Mouse (Mus musculus) heart, postnatal 0 days (tissue): ENCODE results near the gene Wscd1. TPM values are rescaled to one million over a fixed set of nuclear protein-coding genes. Genes with fewer than 3 reads are reported as not detected.
"Not testable (repeated sequence)": the region's sequence is repeated elsewhere in the genome, so short reads cannot be mapped to it uniquely, and the experiment has no call there.

ENCODE experiments used
- ATAC-seq: fragments of 200-750 bp; cut with Nextera tagmentation; 2 replicates; pipeline ENCODE4 v1.8.0; 2017; ENCODE audit warnings: low read depth, moderate number of reproducible peaks, moderate library complexity; ENCODE audit not compliant: insufficient read depth
- DNase-seq: peaks from one replicate; pipeline ENCODE4 v3.0.0-alpha.2; 2016; ENCODE audit warnings: low spot score
- H3K27ac ChIP-seq: fragments of 300-500 bp; sonication (generic); 2 replicates; pipeline ENCODE4 v1.5.1; 2014; ENCODE audit warnings: low read depth, mild to moderate bottlenecking
- H3K27me3 ChIP-seq: fragments of 300-500 bp; sonication (generic); 2 replicates; pipeline ENCODE4 v1.6.1; 2014; ENCODE audit warnings: low read length, mixed read lengths; ENCODE audit not compliant: control insufficient read depth, insufficient read depth
- H3K36me3 ChIP-seq: fragments of 300-500 bp; sonication (generic); replicated peaks from 2 replicates; pipeline ENCODE4 v1.6.1; 2014; ENCODE audit warnings: low read length, mixed read lengths; ENCODE audit not compliant: control insufficient read depth, insufficient read depth
- H3K4me1 ChIP-seq: fragments of 300-500 bp; sonication (generic); 2 replicates; pipeline ENCODE4 v1.6.1; 2014; ENCODE audit warnings: antibody characterized with exemption; ENCODE audit not compliant: control insufficient read depth, insufficient read depth
- H3K4me2 ChIP-seq: fragments of 300-500 bp; sonication (generic); 2 replicates; pipeline ENCODE4 v1.6.1; 2014; ENCODE audit warnings: low read depth, mild to moderate bottlenecking, low read length, moderate library complexity
- H3K4me3 ChIP-seq: fragments of 300-500 bp; sonication (generic); 2 replicates; pipeline ENCODE4 v1.5.1; 2014; ENCODE audit warnings: low read depth, low read length
- H3K9ac ChIP-seq: fragments of 300-500 bp; sonication (generic); replicated peaks from 2 replicates; pipeline ENCODE4 v1.6.1; 2014; ENCODE audit warnings: low read depth, low read length, mixed read lengths
- H3K9me3 ChIP-seq: fragments of 300-500 bp; sonication (generic); replicated peaks from 2 replicates; pipeline ENCODE4 v1.6.1; 2016; ENCODE audit warnings: low read length; ENCODE audit not compliant: control insufficient read depth
- CTCF ChIP-seq: IDR thresholded peaks from 2 replicates; pipeline ENCODE4 v1.5.1; 2016; ENCODE audit warnings: antibody characterized with exemption, control low read depth, low read depth
- EP300 ChIP-seq: IDR thresholded peaks from 2 replicates; pipeline ENCODE4 v1.6.1; 2016; ENCODE audit warnings: antibody characterized with exemption, low read depth
- WGBS: fragments of 180-500 bp; shearing (Covaris S2); extraction: QIAGEN DNeasy Blood & Tissue Kit; methylation state at CpG from one replicate; pipeline ENCODE4 v1.1.7; 2014; 5-methylcytosine and 5-hydroxymethylcytosine counted together
- polyA plus RNA-seq: library from polyadenylated mRNA; unstranded; fragments of >200 nt; fragmentation: Nextera tagmentation; extraction: Ambion mirVana; gene quantifications from 2 replicates; pipeline ENCODE4 v1.2.1, GENCODE M21; 2015
- total RNA-seq: library from RNA; depleted of rRNA; stranded (reverse); fragments of >200 nt; gene quantifications from 2 replicates; pipeline ENCODE4 v1.2.3, GENCODE M21; 2014; ENCODE audit warnings: low replicate concordance

Wscd1 gene
- total and polyA plus RNA-seq, 2 experiments from 2014 or later = 4.3 to 25.0 TPM

DNA sequence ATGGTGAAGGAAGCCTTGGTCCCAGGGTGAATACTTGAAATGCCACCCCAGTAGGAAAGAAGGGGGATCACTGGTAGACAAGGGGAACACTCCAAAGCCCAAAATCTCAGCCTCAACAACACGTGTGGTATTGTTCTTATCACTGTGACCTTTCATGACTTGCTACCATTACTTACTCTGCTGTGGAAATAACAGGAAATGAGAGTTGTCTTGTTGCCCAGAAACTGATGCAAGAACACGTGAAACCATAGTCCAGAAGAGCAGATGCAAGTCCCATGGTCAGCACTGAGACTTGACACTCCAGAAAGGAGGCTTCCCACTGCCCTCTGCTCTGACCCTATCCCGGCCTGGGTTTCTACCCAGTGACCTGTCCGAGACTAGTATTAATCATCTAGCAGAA lies 67.6 kb downstream of the Wscd1 start:
- H3K4me3 ChIP-seq = no peak overlapping the region
- H3K36me3 ChIP-seq = no peaks in the 10 kb centered on the region
- H3K27ac ChIP-seq = no peak overlapping the region
- DNase-seq = no peak
- no peak for ATAC-seq
- no peak for TF ChIP-seq CTCF
- no peak for TF ChIP-seq EP300
- no peaks in the 10 kb centered on the region for H3K9me3 ChIP-seq
- 46% methylated on average over 4 of the region's 4 CpGs for WGBS
- no peak overlapping the region for H3K4me2 ChIP-seq
- H3K27me3 ChIP-seq = no peaks in the 10 kb centered on the region
- H3K4me1 ChIP-seq = no peaks in the 10 kb centered on the region
- no peak overlapping the region for H3K9ac ChIP-seq

DNA sequence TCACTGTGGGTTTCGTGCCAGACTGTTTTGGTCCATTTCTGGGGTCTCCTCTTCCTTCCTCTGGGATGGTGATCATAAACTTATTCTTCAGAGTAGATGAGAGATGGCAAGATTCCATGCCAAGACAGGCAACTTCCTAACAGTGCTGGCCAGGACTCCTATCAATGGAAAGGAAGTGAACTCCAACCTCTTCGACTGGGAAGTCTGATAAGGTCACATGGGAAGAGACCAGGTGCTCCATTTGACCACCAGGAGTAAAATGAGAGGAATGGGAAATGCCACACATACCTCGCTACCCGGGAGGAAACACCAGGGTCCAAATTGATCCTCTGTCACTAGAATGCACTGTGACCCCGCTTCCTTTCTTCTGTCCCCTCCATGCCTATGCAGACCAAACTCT lies 68.4 kb downstream of the Wscd1 start:
- no peak overlapping the region for H3K4me2 ChIP-seq
- no peak overlapping the region for H3K27ac ChIP-seq
- DNase-seq = no peak
- no peaks in the 10 kb centered on the region for H3K36me3 ChIP-seq
- H3K9me3 ChIP-seq = no peaks in the 10 kb centered on the region
- WGBS = 42% methylated on average over 5 of the region's 5 CpGs
- H3K4me3 ChIP-seq = no peak overlapping the region
- ATAC-seq = no peak
- H3K4me1 ChIP-seq = no peaks in the 10 kb centered on the region
- no peaks in the 10 kb centered on the region for H3K27me3 ChIP-seq
- TF ChIP-seq CTCF = no peak
- TF ChIP-seq EP300 = no peak
- H3K9ac ChIP-seq = no peak overlapping the region

DNA sequence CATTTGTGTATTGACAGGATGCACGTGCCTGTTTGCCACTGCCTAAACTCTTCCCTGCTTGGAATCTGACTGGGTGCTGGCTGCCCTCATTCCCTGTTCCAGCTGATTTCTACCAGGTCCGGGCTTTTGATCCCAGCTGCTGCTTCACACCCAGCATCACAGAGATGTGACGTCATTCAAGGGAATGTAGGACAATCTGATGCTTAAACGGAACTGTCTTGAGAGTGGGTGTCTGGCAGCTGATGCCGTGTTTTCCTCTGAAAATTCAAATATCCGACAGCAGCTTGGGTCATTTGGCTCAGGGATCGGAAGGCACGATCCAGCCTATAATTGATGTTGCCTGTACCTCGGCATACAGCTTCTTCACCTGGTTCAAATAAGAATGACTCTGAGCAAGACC lies 70.2 kb downstream of the Wscd1 start:
- Histone ChIP-seq H3K9me3 (no peaks in the 10 kb centered on the region), H3K36me3 (no peaks in the 10 kb centered on the region), H3K27me3 (no peaks in the 10 kb centered on the region), H3K4me3 (no peak overlapping the region), H3K4me2 (no peak overlapping the region), H3K4me1 (no peaks in the 10 kb centered on the region), H3K9ac (no peak overlapping the region), H3K27ac (no peak overlapping the region)
- no peak for DNase-seq
- TF ChIP-seq EP300 (no peak), CTCF (no peak)
- no peak for ATAC-seq
- 67% methylated on average over 9 of the region's 9 CpGs for WGBS

DNA sequence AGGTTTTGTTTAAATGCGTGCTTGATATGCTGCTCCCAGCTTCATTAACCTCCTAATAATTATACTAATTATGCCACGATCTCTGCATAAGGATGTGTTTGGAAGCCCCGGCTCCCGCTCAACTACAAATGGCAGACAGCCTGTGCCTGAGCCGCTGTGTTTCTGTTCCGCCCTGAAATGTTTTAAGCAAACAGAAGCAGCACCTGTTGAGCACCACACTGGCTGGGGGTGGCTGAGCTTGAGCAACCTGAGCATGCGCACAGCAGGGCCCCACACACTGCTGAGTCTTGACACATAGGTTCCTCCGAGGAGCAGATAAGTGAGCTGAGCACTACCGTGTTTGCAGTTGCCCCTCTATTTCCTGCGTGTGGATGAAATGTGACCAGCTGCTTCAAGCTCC lies 71.1 kb downstream of the Wscd1 start:
- ATAC-seq = no peak
- no peaks in the 10 kb centered on the region for H3K27me3 ChIP-seq
- no peak overlapping the region for H3K4me3 ChIP-seq
- no peak overlapping the region for H3K27ac ChIP-seq
- TF ChIP-seq EP300 (no peak), CTCF (no peak)
- no peak overlapping the region for H3K4me2 ChIP-seq
- H3K4me1 ChIP-seq = no peaks in the 10 kb centered on the region
- no peak for DNase-seq
- no peaks in the 10 kb centered on the region for H3K9me3 ChIP-seq
- WGBS = 41% methylated on average over 10 of the region's 10 CpGs
- no peaks in the 10 kb centered on the region for H3K36me3 ChIP-seq
- no peak overlapping the region for H3K9ac ChIP-seq

DNA sequence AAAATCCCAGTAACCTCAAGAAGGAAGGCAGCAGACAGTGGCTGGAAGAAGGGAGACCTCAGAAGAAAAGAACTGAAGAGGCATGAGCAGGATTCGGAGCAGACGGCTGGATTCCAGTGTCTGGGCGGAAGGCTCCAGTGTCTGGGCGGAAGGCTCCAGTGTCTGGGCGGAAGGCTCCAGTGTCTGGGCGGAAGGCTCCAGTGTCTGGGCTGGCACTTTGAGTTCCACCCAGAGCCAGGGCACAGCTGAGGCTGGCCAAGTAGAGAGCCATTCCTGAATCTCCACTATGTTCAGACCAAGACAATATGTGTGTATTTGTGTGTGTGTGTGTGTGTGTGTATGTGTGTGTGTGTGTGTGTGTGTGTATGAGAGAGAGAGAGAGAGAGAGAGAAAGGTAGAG lies 71.8 kb downstream of the Wscd1 start:
- not testable (repeated sequence) for H3K4me1 ChIP-seq, H3K9me3 ChIP-seq, H3K27me3 ChIP-seq, H3K4me3 ChIP-seq, H3K27ac ChIP-seq, H3K4me2 ChIP-seq, H3K9ac ChIP-seq, ATAC-seq, H3K36me3 ChIP-seq, DNase-seq
- WGBS = 70% methylated on average over 6 of the region's 6 CpGs

DNA sequence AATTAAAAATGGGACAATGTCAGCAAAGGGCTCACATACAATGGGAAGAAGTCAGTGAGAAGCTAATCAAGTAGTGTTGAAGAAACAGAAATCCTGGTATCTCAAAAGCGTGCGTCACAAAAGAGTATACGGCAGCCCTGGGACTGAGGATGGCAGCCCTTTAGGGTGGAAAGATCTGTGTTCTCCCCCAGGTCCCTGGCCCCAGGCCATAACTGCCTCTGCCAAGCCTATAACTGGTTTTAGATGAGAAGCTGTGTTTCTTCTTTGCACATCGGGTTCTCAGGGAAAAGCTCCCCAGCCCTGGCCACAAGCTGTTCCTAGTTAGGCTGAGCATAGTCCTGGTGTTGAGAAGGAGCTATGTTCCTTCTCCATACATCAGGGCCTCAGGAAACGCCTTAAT lies 72.3 kb downstream of the Wscd1 start:
- Histone ChIP-seq H3K36me3 (no peaks in the 10 kb centered on the region), H3K4me3 (no peak overlapping the region), H3K4me2 (no peak overlapping the region), H3K9ac (no peak overlapping the region), H3K9me3 (no peaks in the 10 kb centered on the region), H3K27me3 (no peaks in the 10 kb centered on the region), H3K4me1 (no peaks in the 10 kb centered on the region), H3K27ac (no peak overlapping the region)
- DNase-seq = no peak
- no peak for ATAC-seq
- WGBS = 82% methylated on average over 5 of the region's 5 CpGs
- TF ChIP-seq CTCF (no peak), EP300 (no peak)
